Mouse (Mus musculus): ENCODE data around the gene Ltf.

DNA sequence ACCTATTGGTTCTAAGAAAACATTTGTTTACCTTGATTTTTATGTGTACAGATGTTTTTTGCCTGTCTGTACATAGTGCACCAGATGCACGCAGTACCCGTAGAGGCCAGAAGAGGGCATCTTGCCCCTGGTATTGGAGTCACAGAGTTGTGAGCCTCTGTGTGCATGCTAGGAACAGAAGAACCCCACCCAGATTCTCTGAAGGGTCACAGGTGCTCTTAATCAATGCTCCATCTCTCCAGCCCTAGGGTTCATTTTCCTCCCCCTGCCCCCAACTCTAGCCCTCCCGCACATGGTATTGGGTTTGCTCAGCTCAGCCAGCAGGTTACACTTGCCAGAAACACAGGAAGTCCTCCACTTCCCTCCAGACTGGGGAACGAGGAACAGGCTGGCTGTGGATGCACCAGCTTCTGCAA is 51.5 kb downstream of the Ltf start:
- peak; percentile 71 for TF ChIP-seq CTCF (IDR thresholded peaks at IDR 0.05; ENCODE audit: low read depth)
- no peak for TF ChIP-seq EP300 (IDR thresholded peaks at IDR 0.05; ENCODE audit: low read depth)
